Mouse (Mus musculus) heart, postnatal 0 days (tissue): ENCODE data around the gene Gm47995.
"Not testable (repeated sequence)": the region's sequence is repeated elsewhere in the genome, so short reads cannot be mapped to it uniquely, and the experiment has no call there.

Experiments used
- CTCF ChIP-seq: IDR thresholded peaks from 2 replicates; pipeline ENCODE4 v1.5.1; 2016; ENCODE audit warnings: antibody characterized with exemption, control low read depth, low read depth
- EP300 ChIP-seq: IDR thresholded peaks from 2 replicates; pipeline ENCODE4 v1.6.1; 2016; ENCODE audit warnings: antibody characterized with exemption, low read depth

- TF ChIP-seq CTCF, EP300: not testable (repeated sequence)
Measured at GRCm38 (mm10) chr1:151209824-151210355, 11.6 kb downstream of the Gm47995 start, which contains the start of gene Gm47996.
